Mouse (Mus musculus) hindbrain, embryonic 13.5 days (tissue): Measurements from ENCODE around the gene Itpr1. TPM values are rescaled to one million over a fixed set of nuclear protein-coding genes. Genes with fewer than 3 reads are reported as not detected.

ENCODE experiments used
- ATAC-seq: fragments of 200-750 bp; cut with Nextera tagmentation; 2 replicates; pipeline ENCODE4 v1.8.0; 2017; ENCODE audit warnings: moderate TSS enrichment; ENCODE audit not compliant: low FRiP score
- H3K27ac ChIP-seq: fragments of 300-500 bp; sonication (generic); 2 replicates; pipeline ENCODE4 v1.5.1; 2015; ENCODE audit warnings: inconsistent platforms, mild to moderate bottlenecking, moderate library complexity
- H3K27me3 ChIP-seq: fragments of 300-500 bp; sonication (generic); 2 replicates; pipeline ENCODE4 v1.6.1; 2015; ENCODE audit warnings: mild to moderate bottlenecking, inconsistent platforms
- H3K36me3 ChIP-seq: fragments of 300-500 bp; sonication (generic); 2 replicates; pipeline ENCODE4 v1.6.1; 2015; ENCODE audit warnings: mild to moderate bottlenecking, inconsistent platforms
- H3K4me1 ChIP-seq: fragments of 300-500 bp; sonication (generic); replicated peaks from 2 replicates; pipeline ENCODE4 v1.6.1; 2015; ENCODE audit warnings: inconsistent platforms
- H3K4me2 ChIP-seq: fragments of 300-500 bp; sonication (generic); 2 replicates; pipeline ENCODE4 v1.6.1; 2015; ENCODE audit warnings: inconsistent platforms, mild to moderate bottlenecking, moderate library complexity
- H3K4me3 ChIP-seq: fragments of 300-500 bp; sonication (generic); 2 replicates; pipeline ENCODE4 v1.5.1; 2015; ENCODE audit warnings: mild to moderate bottlenecking, inconsistent platforms
- H3K9ac ChIP-seq: fragments of 300-500 bp; sonication (generic); 2 replicates; pipeline ENCODE4 v1.6.1; 2015; ENCODE audit warnings: mild to moderate bottlenecking, inconsistent platforms
- H3K9me3 ChIP-seq: fragments of 300-500 bp; sonication (generic); 2 replicates; pipeline ENCODE4 v1.6.1; 2016; ENCODE audit warnings: inconsistent platforms
- WGBS: fragments of 180-500 bp; shearing (Covaris S2); methylation state at CpG from one replicate; pipeline ENCODE4 v1.1.7; 2015; 5-methylcytosine and 5-hydroxymethylcytosine counted together
- polyA plus RNA-seq: library from polyadenylated mRNA; unstranded; fragments of >200 nt; fragmentation: Nextera tagmentation; extraction: Ambion mirVana; gene quantifications from 2 replicates; pipeline ENCODE4 v1.2.1, GENCODE M21; 2015

The Itpr1 gene
- polyA plus RNA-seq, 1 experiment from 2014 or later = 6.1 TPM

- H3K27ac ChIP-seq = no peak overlapping the region
- H3K9me3 ChIP-seq = no peaks in the 10 kb centered on the region
- no peaks in the 10 kb centered on the region for H3K36me3 ChIP-seq
- no peak overlapping the region for H3K9ac ChIP-seq
- ATAC-seq = no peak
- H3K4me3 ChIP-seq = no peak overlapping the region
- H3K4me1 ChIP-seq = no peaks in the 10 kb centered on the region
- WGBS = 69% methylated on average over 10 of the region's 10 CpGs
- H3K27me3 ChIP-seq = no peaks in the 10 kb centered on the region
- no peak overlapping the region for H3K4me2 ChIP-seq
Measured at GRCm38 (mm10) chr6:108487300-108487835, 274.5 kb downstream of the Itpr1 start.

DNA sequence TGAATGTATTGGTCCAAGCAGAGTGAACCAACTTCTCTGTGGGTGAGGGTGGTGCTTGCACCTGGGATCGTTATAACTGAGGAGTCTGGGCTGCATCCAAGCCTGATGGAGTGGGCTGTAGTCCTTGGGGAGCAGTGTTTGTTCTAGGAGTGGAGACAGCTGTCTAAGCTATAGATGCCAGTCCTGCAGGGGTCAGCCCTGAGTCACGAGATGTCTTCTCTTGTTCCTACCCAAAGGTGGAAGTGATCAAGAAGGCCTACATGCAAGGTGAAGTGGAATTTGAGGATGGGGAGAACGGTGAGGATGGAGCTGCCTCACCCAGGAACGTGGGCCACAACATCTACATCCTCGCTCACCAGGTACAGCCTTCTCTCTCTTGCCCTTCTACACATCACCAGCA lies 275.4 kb downstream of the Itpr1 start:
- Histone ChIP-seq H3K27me3 (no peaks in the 10 kb centered on the region), H3K4me1 (no peaks in the 10 kb centered on the region), H3K27ac (no peak overlapping the region), H3K9ac (no peak overlapping the region), H3K4me3 (no peak overlapping the region), H3K9me3 (no peaks in the 10 kb centered on the region), H3K36me3 (no peaks in the 10 kb centered on the region), H3K4me2 (no peak overlapping the region)
- no peak for ATAC-seq
- 83% methylated on average over 5 of the region's 5 CpGs for WGBS

DNA sequence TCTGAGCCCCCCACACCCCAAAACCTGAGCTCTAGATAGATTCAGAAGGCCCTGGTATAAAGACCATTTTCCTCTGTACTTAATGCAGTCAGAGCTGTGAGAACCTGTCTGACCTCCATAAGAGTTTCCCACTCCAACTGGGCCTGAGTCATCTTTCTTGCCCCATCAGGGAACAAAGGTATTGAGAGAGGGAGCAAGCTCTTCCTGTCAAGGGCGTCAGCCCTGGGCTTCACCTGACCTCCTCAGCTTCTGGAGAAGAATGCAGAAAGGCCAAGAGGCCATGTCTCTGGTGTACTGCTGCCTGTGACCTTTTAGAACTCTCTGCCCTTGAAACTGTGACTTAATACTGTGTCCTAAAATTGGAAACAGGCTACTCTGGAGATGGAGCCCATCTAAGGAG lies 279.1 kb downstream of the Itpr1 start:
- Histone ChIP-seq H3K9ac (no peak overlapping the region), H3K4me1 (peaks cover 17% of the 10 kb centered on the region), H3K36me3 (no peaks in the 10 kb centered on the region), H3K27me3 (no peaks in the 10 kb centered on the region), H3K27ac (no peak overlapping the region), H3K9me3 (no peaks in the 10 kb centered on the region), H3K4me3 (no peak overlapping the region), H3K4me2 (no peak overlapping the region)
- no peak for ATAC-seq
- 76% methylated on average over 1 of the region's 1 CpGs for WGBS

GRCm38 (mm10) chr6:108493753-108494152 lies 280.9 kb downstream of the Itpr1 start:
- no peak overlapping the region for H3K27ac ChIP-seq
- ATAC-seq = no peak
- 81% methylated on average over 16 of the region's 16 CpGs for WGBS
- no peak overlapping the region for H3K9ac ChIP-seq
- no peaks in the 10 kb centered on the region for H3K9me3 ChIP-seq
- no peaks in the 10 kb centered on the region for H3K36me3 ChIP-seq
- H3K4me3 ChIP-seq = no peak overlapping the region
- H3K27me3 ChIP-seq = no peaks in the 10 kb centered on the region
- no peak overlapping the region for H3K4me2 ChIP-seq
- peaks cover 17% of the 10 kb centered on the region for H3K4me1 ChIP-seq

DNA sequence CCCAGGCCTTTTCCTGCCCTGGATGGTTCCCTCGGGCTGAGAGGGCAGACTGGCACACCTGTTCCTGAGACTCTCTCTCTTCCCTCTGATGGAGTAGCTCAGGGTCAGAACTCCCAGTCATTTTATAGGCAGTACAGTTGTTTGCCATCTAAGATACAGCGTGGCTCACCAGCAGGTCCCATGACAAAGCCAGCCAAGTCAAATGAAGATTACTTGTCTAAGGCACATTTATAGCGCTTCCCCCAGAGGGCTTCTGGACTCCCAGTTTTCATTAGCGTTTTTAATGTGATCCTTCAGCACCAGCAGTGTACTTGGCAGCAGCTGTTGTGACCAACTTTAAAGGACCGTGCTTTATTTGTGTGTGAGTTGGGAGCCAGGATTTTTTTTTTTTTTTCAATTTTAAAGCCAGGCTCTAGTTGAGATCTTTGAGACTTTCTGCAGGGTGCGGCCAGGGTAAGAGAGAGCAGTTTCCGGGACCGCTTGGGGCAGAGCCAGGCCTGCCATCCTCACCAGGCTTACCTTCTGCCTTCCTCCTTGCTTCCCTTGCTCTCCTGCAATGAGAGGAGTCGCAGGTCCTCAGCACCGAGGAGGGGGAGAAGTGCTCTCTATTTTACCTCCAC lies 281.4 kb downstream of the Itpr1 start:
- 62% methylated on average over 10 of the region's 10 CpGs for WGBS
- Histone ChIP-seq H3K9ac (no peak overlapping the region), H3K4me1 (peaks cover 17% of the 10 kb centered on the region), H3K27me3 (no peaks in the 10 kb centered on the region), H3K27ac (0 out of 2 replicates have a peak overlapping the region, but pooled peaks have one; percentile 26), H3K9me3 (no peaks in the 10 kb centered on the region), H3K36me3 (no peaks in the 10 kb centered on the region), H3K4me3 (no peak overlapping the region), H3K4me2 (no peak overlapping the region)
- ATAC-seq = peak; percentile 80

- no peak overlapping the region for H3K27ac ChIP-seq
- no peak overlapping the region for H3K4me2 ChIP-seq
- ATAC-seq = no peak
- WGBS = 88% methylated on average over 6 of the region's 6 CpGs
- H3K9me3 ChIP-seq = no peaks in the 10 kb centered on the region
- H3K4me3 ChIP-seq = no peak overlapping the region
- no peaks in the 10 kb centered on the region for H3K27me3 ChIP-seq
- no peak overlapping the region for H3K9ac ChIP-seq
- peaks cover 17% of the 10 kb centered on the region for H3K4me1 ChIP-seq
- no peaks in the 10 kb centered on the region for H3K36me3 ChIP-seq
Measured at GRCm38 (mm10) chr6:108494994-108495393, 282.1 kb downstream of the Itpr1 start.

- Histone ChIP-seq H3K9me3 (no peaks in the 10 kb centered on the region), H3K27ac (no peak overlapping the region), H3K4me3 (no peak overlapping the region), H3K27me3 (no peaks in the 10 kb centered on the region), H3K4me2 (no peak overlapping the region), H3K4me1 (peaks cover 17% of the 10 kb centered on the region), H3K9ac (no peak overlapping the region), H3K36me3 (no peaks in the 10 kb centered on the region)
- WGBS = 96% methylated on average over 7 of the region's 7 CpGs
- no peak for ATAC-seq
Measured at GRCm38 (mm10) chr6:108498070-108498469, 285.2 kb downstream of the Itpr1 start.

DNA sequence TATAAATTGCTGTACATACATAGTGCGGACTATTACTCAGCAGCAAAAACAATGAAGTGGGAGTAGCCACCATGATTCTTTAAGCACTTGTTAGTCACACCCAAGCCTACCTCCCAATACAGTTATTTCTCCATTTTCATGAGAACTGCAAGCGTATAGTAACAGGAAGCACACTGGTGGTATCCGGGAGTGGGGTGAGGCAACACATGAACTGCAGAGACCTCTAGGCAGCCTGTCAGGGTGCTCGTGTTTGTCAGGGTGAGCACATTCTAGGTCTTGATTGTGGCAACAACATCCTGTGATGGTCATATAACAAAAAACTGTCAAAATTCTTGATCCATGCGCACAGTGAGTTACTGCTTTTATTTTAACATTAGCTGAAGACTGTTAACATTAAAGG lies 290.8 kb downstream of the Itpr1 start:
- Histone ChIP-seq H3K9me3 (no peaks in the 10 kb centered on the region), H3K36me3 (no peaks in the 10 kb centered on the region), H3K4me3 (no peak overlapping the region), H3K27ac (no peak overlapping the region), H3K27me3 (no peaks in the 10 kb centered on the region), H3K4me2 (no peak overlapping the region), H3K4me1 (no peaks in the 10 kb centered on the region), H3K9ac (no peak overlapping the region)
- WGBS = 93% methylated on average over 5 of the region's 5 CpGs
- no peak for ATAC-seq

DNA sequence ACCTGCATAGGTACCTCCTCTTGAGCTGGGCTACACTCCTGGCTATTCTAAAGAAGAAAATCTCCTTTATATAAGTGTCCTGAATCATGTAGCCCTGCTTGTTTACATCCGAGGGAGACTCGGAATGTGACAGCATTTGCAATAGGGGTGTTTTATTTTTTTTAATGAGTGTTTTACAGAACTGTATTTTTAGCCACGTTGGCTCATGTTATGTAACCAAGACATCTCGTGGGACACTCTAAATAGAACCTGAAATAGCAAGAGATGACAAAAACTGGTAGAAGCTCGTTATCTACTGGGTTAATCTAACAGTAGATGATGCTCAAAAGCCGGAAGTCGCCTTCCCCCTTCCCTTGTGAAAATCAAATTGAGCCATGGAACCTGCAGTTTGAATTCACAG lies 291.8 kb downstream of the Itpr1 start:
- no peak overlapping the region for H3K27ac ChIP-seq
- 92% methylated on average over 7 of the region's 7 CpGs for WGBS
- no peaks in the 10 kb centered on the region for H3K36me3 ChIP-seq
- H3K4me3 ChIP-seq = no peak overlapping the region
- no peak overlapping the region for H3K4me2 ChIP-seq
- ATAC-seq = no peak
- H3K27me3 ChIP-seq = no peaks in the 10 kb centered on the region
- no peak overlapping the region for H3K9ac ChIP-seq
- H3K9me3 ChIP-seq = no peaks in the 10 kb centered on the region
- H3K4me1 ChIP-seq = no peaks in the 10 kb centered on the region

DNA sequence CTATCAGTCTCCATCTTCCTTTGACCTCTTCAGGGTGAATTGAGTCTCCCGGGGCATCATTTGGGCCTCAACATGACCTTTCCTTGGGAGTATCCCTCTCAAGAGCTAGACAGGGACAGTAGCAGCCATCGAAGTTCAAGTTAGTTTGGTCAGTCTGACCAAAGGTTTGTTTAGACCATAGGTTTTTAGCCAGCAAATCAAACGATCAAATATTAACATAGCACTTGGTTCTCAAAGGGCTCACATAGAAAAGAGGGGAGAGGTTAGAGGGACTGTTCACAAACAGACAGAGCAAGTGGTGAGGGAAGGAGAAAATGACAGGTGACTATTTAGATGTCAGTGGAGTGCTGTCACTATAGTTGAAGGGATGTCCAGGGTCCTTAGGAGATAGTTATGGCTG lies 293.3 kb downstream of the Itpr1 start:
- no peak for ATAC-seq
- WGBS = 93% methylated on average over 3 of the region's 3 CpGs
- H3K36me3 ChIP-seq = no peaks in the 10 kb centered on the region
- H3K4me1 ChIP-seq = no peaks in the 10 kb centered on the region
- no peak overlapping the region for H3K4me3 ChIP-seq
- no peaks in the 10 kb centered on the region for H3K9me3 ChIP-seq
- H3K9ac ChIP-seq = no peak overlapping the region
- no peak overlapping the region for H3K27ac ChIP-seq
- no peak overlapping the region for H3K4me2 ChIP-seq
- H3K27me3 ChIP-seq = no peaks in the 10 kb centered on the region

GRCm38 (mm10) chr6:108507337-108507736 lies 294.4 kb downstream of the Itpr1 start:
- H3K9me3 ChIP-seq = no peaks in the 10 kb centered on the region
- no peaks in the 10 kb centered on the region for H3K4me1 ChIP-seq
- WGBS = 94% methylated on average over 3 of the region's 3 CpGs
- H3K27me3 ChIP-seq = no peaks in the 10 kb centered on the region
- ATAC-seq = no peak
- H3K4me3 ChIP-seq = no peak overlapping the region
- H3K27ac ChIP-seq = no peak overlapping the region
- no peak overlapping the region for H3K9ac ChIP-seq
- no peaks in the 10 kb centered on the region for H3K36me3 ChIP-seq
- no peak overlapping the region for H3K4me2 ChIP-seq

DNA sequence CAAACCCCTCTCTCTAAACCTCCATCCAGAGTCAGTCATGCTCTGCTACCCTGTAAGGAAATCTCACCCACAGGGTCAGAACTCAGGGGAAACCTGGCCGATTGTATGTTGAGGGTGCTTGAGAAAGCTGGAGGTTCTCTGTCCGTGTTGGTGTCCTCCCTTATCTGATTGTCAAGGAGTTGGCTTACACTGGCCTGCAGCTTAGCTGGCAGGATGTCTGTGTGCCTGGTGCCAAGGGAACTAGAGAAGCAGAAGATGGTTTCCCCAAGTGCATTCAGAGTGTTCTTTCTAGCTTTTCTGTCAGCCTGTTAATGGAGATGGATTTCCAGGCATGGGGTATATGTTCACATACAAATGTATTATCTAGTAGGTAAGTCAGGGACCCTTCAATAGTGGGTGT lies 296.4 kb downstream of the Itpr1 start:
- 92% methylated on average over 2 of the region's 2 CpGs for WGBS
- Histone ChIP-seq H3K4me3 (no peak overlapping the region), H3K27me3 (no peaks in the 10 kb centered on the region), H3K4me2 (no peak overlapping the region), H3K9me3 (no peaks in the 10 kb centered on the region), H3K27ac (no peak overlapping the region), H3K36me3 (no peaks in the 10 kb centered on the region), H3K4me1 (no peaks in the 10 kb centered on the region), H3K9ac (no peak overlapping the region)
- ATAC-seq = no peak

DNA sequence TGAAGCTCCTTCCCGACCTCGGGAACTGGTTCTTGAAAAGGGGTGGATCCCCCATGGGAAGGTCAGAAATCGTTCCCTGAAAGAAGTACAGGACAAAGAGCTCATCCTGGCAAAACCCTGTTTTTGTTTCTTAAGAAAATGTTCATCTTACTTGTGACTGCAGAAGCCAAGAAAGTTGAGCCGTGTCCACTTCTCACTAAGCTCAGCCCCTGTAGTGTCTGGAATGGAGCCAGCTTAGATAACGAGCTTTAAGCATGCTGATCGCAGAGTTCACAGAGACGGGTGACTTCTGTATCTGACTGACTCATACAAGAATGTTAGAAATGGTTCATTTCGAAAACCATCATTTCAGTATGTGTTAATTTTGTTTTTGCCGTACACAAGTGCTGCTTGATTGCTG lies 297.2 kb downstream of the Itpr1 start:
- H3K9ac ChIP-seq = no peak overlapping the region

More for the DNA sequence above, 297.2 kb downstream of the Itpr1 start:
- Histone ChIP-seq H3K4me2 (no peak overlapping the region), H3K27me3 (no peaks in the 10 kb centered on the region), H3K4me3 (no peak overlapping the region), H3K27ac (no peak overlapping the region), H3K9me3 (no peaks in the 10 kb centered on the region), H3K36me3 (no peaks in the 10 kb centered on the region), H3K4me1 (no peaks in the 10 kb centered on the region)
- 72% methylated on average over 9 of the region's 9 CpGs for WGBS
- ATAC-seq = no peak
